Mouse (Mus musculus) intestine, embryonic 16.5 days (tissue): ENCODE results near the gene Ces1d. TPM values are rescaled to one million over a fixed set of nuclear protein-coding genes. Genes with fewer than 3 reads are reported as not detected.
"Not testable (repeated sequence)": the region's sequence is repeated elsewhere in the genome, so short reads cannot be mapped to it uniquely, and the experiment has no call there.

ENCODE experiments used
- ATAC-seq: fragments of 200-750 bp; cut with Nextera tagmentation; 2 replicates; pipeline ENCODE4 v1.8.0; 2017; ENCODE audit warnings: moderate TSS enrichment, moderate library complexity
- H3K27ac ChIP-seq: fragments of 300-500 bp; sonication (generic); 2 replicates; pipeline ENCODE4 v1.5.1; 2014; ENCODE audit warnings: mild to moderate bottlenecking, low read length
- H3K27me3 ChIP-seq: fragments of 300-500 bp; sonication (generic); replicated peaks from 2 replicates; pipeline ENCODE4 v1.6.1; 2014; ENCODE audit warnings: low read length, control low read depth, mixed read lengths; ENCODE audit not compliant: control insufficient read depth, insufficient read depth
- H3K36me3 ChIP-seq: fragments of 300-500 bp; sonication (generic); 2 replicates; pipeline ENCODE4 v1.6.1; 2014; ENCODE audit warnings: low read length, control low read depth; ENCODE audit not compliant: control insufficient read depth, insufficient read depth
- H3K4me1 ChIP-seq: fragments of 300-500 bp; sonication (generic); 2 replicates; pipeline ENCODE4 v1.6.1; 2014; ENCODE audit warnings: low read length, control low read depth, mixed read lengths; ENCODE audit not compliant: control insufficient read depth, insufficient read depth
- H3K4me2 ChIP-seq: fragments of 300-500 bp; sonication (generic); 2 replicates; pipeline ENCODE4 v1.6.1; 2014; ENCODE audit warnings: low read depth, low read length, control low read depth
- H3K4me3 ChIP-seq: fragments of 300-500 bp; sonication (generic); 2 replicates; pipeline ENCODE4 v1.5.1; 2014; ENCODE audit warnings: mild to moderate bottlenecking, low read length
- H3K9ac ChIP-seq: fragments of 300-500 bp; sonication (generic); 2 replicates; pipeline ENCODE4 v1.6.1; 2014; ENCODE audit warnings: low read depth, low read length
- H3K9me3 ChIP-seq: fragments of 300-500 bp; sonication (generic); 2 replicates; pipeline ENCODE4 v1.6.1; 2016; ENCODE audit warnings: low read length, control low read depth; ENCODE audit not compliant: control insufficient read depth
- WGBS: fragments of 180-500 bp; shearing (Covaris S2); extraction: QIAGEN DNeasy Blood & Tissue Kit; methylation state at CpG from one replicate; pipeline ENCODE4 v1.1.7; 2014; 5-methylcytosine and 5-hydroxymethylcytosine counted together
- polyA plus RNA-seq: library from polyadenylated mRNA; unstranded; fragments of >200 nt; fragmentation: Nextera tagmentation; extraction: Ambion mirVana; gene quantifications from 2 replicates; pipeline ENCODE4 v1.2.1, GENCODE M21; 2015

Gene Ces1d
- polyA plus RNA-seq, 1 experiment from 2014 or later = 1.2 TPM

- Histone ChIP-seq H3K4me2 (no peak overlapping the region), H3K9me3 (no peaks in the 10 kb centered on the region), H3K4me1 (no peaks in the 10 kb centered on the region), H3K9ac (no peak overlapping the region), H3K27me3 (no peaks in the 10 kb centered on the region), H3K27ac (no peak overlapping the region), H3K36me3 (no peaks in the 10 kb centered on the region), H3K4me3 (no peak overlapping the region)
- no peak for ATAC-seq
- WGBS = 74% methylated on average over 3 of the region's 3 CpGs
Observed at GRCm38 (mm10) chr8:93221896-93222295, 24.3 kb upstream of the Ces1d start.

DNA sequence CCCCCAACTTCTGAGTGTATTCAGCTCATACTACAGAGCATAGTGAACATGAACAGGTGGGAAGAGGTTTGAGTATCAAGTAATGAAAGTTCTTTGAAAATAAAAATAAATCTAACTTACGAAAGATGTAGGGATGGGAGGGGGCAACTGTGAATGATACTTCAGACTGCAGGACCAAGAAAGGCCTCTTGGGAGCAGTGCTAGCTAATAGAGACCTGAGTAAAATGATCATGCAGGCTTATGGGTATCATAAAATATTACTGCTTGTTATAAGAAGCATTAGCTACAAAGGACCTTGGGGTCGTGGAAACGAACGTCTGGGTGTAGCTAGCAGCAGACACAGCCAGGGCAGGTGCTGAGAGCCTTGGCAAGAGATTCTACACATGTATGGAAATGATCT lies 20.2 kb upstream of the Ces1d start:
- ATAC-seq = peak; percentile 53; the same call in 1 of the 2 replicates

DNA sequence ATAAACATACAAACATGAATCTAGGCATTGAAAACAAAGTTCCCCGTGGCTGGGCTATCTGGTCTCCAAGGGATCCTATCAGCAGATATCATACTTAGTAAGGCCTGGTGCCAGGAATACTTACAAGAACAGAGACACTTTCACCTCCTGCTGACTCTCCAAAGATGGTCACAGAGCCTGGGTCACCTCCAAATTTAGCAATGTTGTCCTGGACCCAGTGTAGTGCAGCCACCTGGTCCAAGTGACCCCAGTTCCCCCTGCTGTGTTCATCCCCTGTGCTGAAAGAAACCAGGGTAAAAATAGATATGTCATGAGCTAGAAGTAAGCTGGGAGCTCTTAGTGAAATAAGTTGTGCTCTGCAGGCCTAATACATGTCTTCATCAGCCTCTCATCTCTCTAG lies 19.7 kb upstream of the Ces1d start:
- H3K4me3 ChIP-seq = no peak overlapping the region
- H3K4me1 ChIP-seq = no peaks in the 10 kb centered on the region
- no peak overlapping the region for H3K9ac ChIP-seq
- no peaks in the 10 kb centered on the region for H3K27me3 ChIP-seq
- no peak overlapping the region for H3K4me2 ChIP-seq
- no peak overlapping the region for H3K27ac ChIP-seq
- H3K36me3 ChIP-seq = no peaks in the 10 kb centered on the region
- ATAC-seq = no peak
- no peaks in the 10 kb centered on the region for H3K9me3 ChIP-seq
- 39% methylated on average over 1 of the region's 1 CpGs for WGBS

More for the DNA sequence above, 20.2 kb upstream of the Ces1d start:
- Histone ChIP-seq H3K27ac (no peak overlapping the region), H3K9me3 (no peaks in the 10 kb centered on the region), H3K27me3 (no peaks in the 10 kb centered on the region), H3K9ac (no peak overlapping the region), H3K4me1 (no peaks in the 10 kb centered on the region), H3K4me3 (no peak overlapping the region), H3K4me2 (no peak overlapping the region), H3K36me3 (no peaks in the 10 kb centered on the region)
- WGBS = 55% methylated on average over 4 of the region's 4 CpGs

DNA sequence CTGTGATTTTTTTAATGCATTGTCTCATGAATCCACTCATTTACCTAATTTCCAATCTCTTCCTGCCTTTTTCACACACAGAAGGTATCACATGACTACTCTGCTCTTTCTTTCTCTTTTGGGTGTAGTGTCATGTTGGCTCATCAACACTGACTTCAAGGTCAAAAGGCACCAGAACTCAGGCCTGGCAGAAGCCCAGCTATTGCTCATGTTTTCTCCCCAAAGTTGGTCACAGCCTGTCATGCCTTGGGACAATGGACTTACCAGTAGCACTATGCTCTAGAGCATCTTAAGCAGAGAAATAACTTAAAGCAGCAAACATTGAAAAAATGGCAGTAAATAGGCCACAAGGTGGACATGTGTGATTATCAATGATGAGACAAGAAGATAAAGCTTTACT lies 13.5 kb upstream of the Ces1d start:
- Histone ChIP-seq H3K36me3 (no peaks in the 10 kb centered on the region), H3K9ac (no peak overlapping the region), H3K9me3 (no peaks in the 10 kb centered on the region), H3K27me3 (no peaks in the 10 kb centered on the region), H3K4me2 (no peak overlapping the region), H3K4me3 (no peak overlapping the region), H3K27ac (no peak overlapping the region), H3K4me1 (no peaks in the 10 kb centered on the region)
- ATAC-seq = no peak

DNA sequence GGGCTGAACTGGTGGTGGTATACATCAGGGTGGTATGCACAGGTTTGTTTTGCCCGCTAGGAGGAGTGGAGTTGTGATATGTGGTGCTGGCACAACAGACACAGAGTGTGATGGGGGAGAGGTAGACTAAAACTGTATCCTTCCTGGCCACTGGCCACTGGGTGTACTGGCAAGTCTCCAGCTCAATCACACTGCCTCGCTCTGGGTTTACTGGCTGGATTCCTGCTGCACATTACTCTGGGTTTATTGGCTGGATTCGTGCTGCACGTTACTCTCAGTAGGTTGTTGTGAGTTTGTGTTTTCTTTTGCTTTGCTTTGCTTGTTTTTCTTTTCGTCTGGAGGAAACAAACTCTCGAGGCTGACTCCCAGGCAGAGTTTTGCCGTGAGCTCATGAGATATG lies 1.5 kb upstream of the Ces1d start:
- H3K4me3 ChIP-seq, H3K9ac ChIP-seq, H3K27ac ChIP-seq, H3K9me3 ChIP-seq, H3K27me3 ChIP-seq, ATAC-seq, H3K4me1 ChIP-seq, H3K36me3 ChIP-seq, H3K4me2 ChIP-seq: not testable (repeated sequence)
- 67% methylated on average over 7 of the region's 7 CpGs for WGBS

DNA sequence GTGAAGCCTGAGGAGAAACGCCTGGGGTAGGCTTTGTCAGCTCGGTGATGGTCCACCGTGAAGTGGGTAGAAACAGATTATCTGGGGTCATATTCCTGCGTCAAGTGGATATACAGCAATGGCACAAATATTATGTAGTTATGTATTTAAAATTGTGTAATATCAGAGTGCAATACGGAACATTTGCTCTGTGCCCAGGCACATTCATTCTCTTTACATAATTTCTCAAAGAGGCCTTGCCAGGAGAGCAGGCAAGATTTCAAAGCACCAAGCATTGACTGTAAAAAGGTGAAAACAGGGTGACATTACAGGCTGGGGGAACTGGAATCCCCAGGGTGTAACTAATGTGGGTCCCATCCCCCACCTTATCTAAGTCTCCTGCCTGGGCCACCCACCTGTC lies 1.2 kb downstream of the Ces1d start:
- Histone ChIP-seq H3K27ac (no peak overlapping the region), H3K4me1 (no peaks in the 10 kb centered on the region), H3K9ac (no peak overlapping the region), H3K4me2 (no peak overlapping the region), H3K27me3 (no peaks in the 10 kb centered on the region), H3K9me3 (no peaks in the 10 kb centered on the region), H3K4me3 (no peak overlapping the region), H3K36me3 (no peaks in the 10 kb centered on the region)
- WGBS = 93% methylated on average over 5 of the region's 5 CpGs
- ATAC-seq = no peak

GRCm38 (mm10) chr8:93180581-93181129 lies 17.0 kb downstream of the Ces1d start:
- ATAC-seq = no peak
- no peaks in the 10 kb centered on the region for H3K9me3 ChIP-seq
- H3K4me3 ChIP-seq = no peak overlapping the region
- no peaks in the 10 kb centered on the region for H3K27me3 ChIP-seq
- H3K4me2 ChIP-seq = no peak overlapping the region
- 55% methylated on average over 4 of the region's 4 CpGs for WGBS
- H3K36me3 ChIP-seq = no peaks in the 10 kb centered on the region
- no peak overlapping the region for H3K27ac ChIP-seq
- no peaks in the 10 kb centered on the region for H3K4me1 ChIP-seq
- H3K9ac ChIP-seq = no peak overlapping the region

DNA sequence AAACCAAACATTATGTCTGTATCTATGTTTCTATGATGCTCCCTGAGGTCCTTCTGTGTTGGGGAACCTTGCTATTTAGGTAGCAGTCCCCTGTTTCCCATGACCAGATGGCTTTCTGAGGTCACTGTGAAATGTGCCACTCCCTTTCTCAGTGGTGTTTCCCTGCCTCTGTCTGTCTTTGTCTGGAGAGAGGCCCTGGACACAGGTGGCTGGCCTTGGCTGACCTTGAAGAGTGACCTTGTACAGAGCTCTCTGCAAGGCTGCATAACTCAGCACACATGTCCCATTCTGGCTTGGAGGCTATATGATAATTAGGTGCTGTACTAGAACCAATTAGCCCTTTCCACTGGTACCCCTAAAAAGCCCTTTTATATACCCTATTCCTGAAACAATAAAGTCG lies 21.0 kb downstream of the Ces1d start:
- Histone ChIP-seq H3K4me3 (no peak overlapping the region), H3K9me3 (no peaks in the 10 kb centered on the region), H3K4me1 (0 out of 2 replicates have a peak, but pooled peaks cover 3% of the 10 kb centered on the region), H3K9ac (no peak overlapping the region), H3K4me2 (no peak overlapping the region), H3K36me3 (no peaks in the 10 kb centered on the region), H3K27ac (no peak overlapping the region), H3K27me3 (no peaks in the 10 kb centered on the region)
- WGBS = 42% methylated on average over 1 of the region's 1 CpGs
- no peak for ATAC-seq

DNA sequence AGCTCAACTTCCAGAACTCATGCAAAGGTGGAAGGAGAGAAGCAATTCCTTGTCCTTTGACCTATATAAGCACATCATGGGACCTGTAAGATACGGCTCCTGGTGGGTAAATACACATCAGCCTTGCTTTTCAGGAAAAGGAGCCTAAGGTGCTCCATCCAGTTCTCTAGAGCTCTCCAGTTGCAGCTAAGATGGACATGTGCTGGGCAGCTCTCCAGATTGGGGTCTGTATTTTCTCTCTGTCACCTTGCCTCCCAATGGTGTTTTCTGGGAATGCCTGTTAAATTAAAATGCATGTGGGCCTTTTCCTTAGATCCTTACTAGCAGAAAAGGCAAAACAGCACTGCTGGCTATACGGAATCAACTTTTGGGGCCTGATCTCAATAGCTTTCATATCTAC lies 23.1 kb downstream of the Ces1d start:
- no peak overlapping the region for H3K4me3 ChIP-seq
- H3K36me3 ChIP-seq = no peaks in the 10 kb centered on the region
- no peak for ATAC-seq
- no peak overlapping the region for H3K9ac ChIP-seq
- H3K27me3 ChIP-seq = no peaks in the 10 kb centered on the region
- H3K27ac ChIP-seq = no peak overlapping the region
- no peak overlapping the region for H3K4me2 ChIP-seq
- 0 out of 2 replicates have a peak, but pooled peaks cover 3% of the 10 kb centered on the region for H3K4me1 ChIP-seq
- 80% methylated on average over 2 of the region's 2 CpGs for WGBS
- H3K9me3 ChIP-seq = no peaks in the 10 kb centered on the region
